Mouse (Mus musculus) retina, adult 2 months (tissue): ENCODE measurements around the gene Vegfd.

Experiments used
- DNase-seq: peaks from one replicate; pipeline ENCODE4 v3.0.0-alpha.2; 2012; ENCODE audit warnings: low read depth, low spot score

The Vegfd gene

GRCm38 (mm10) chrX:164419955-164420354 is 46.8 kb downstream of the Vegfd start:
- no peak for DNase-seq

- DNase-seq: no peak
Observed at GRCm38 (mm10) chrX:164420518-164420917, 47.3 kb downstream of the Vegfd start.

GRCm38 (mm10) chrX:164424821-164425220 is 51.6 kb downstream of the Vegfd start:
- DNase-seq: no peak

GRCm38 (mm10) chrX:164427295-164427694 is 54.1 kb downstream of the Vegfd start:
- no peak for DNase-seq

- DNase-seq: no peak
Observed at GRCm38 (mm10) chrX:164428224-164428623, 55.0 kb downstream of the Vegfd start.

GRCm38 (mm10) chrX:164430621-164431020 is 57.4 kb downstream of the Vegfd start:
- DNase-seq: no peak

- no peak for DNase-seq
Observed at GRCm38 (mm10) chrX:164431133-164431532, 58.0 kb downstream of the Vegfd start.

- no peak for DNase-seq
Observed at GRCm38 (mm10) chrX:164431541-164431940, 58.4 kb downstream of the Vegfd start.

GRCm38 (mm10) chrX:164432682-164433081 is 59.5 kb downstream of the Vegfd start:
- no peak for DNase-seq

- no peak for DNase-seq
Observed at GRCm38 (mm10) chrX:164436709-164437108, 63.5 kb downstream of the Vegfd start, which contains the start of gene Asb11. Gene Asb11, plus strand, starts transcription at chrX:164436994.

- no peak for DNase-seq
Observed at GRCm38 (mm10) chrX:164439462-164439861, 66.3 kb downstream of the Vegfd start.

- no peak for DNase-seq
Observed at GRCm38 (mm10) chrX:164440140-164440539, 67.0 kb downstream of the Vegfd start.

GRCm38 (mm10) chrX:164440703-164441102 is 67.5 kb downstream of the Vegfd start:
- no peak for DNase-seq

- DNase-seq: no peak
Observed at GRCm38 (mm10) chrX:164441306-164441705, 68.1 kb downstream of the Vegfd start.

- DNase-seq: no peak
Observed at GRCm38 (mm10) chrX:164445601-164446000, 72.4 kb downstream of the Vegfd start.

GRCm38 (mm10) chrX:164446106-164446551 is 73.0 kb downstream of the Vegfd start:
- DNase-seq: no peak

GRCm38 (mm10) chrX:164446835-164447681 is 73.9 kb downstream of the Vegfd start:
- no peak for DNase-seq

- no peak for DNase-seq
Observed at GRCm38 (mm10) chrX:164447682-164448071, 74.5 kb downstream of the Vegfd start.

- DNase-seq: peak; percentile 4
Observed at GRCm38 (mm10) chrX:164449201-164449600, 76.0 kb downstream of the Vegfd start.
